Mouse (Mus musculus) heart, postnatal 0 days (tissue): ENCODE measurements at regions not wholly inside any gene's neighbourhood (a gene's known extent, or its start where the extent isn't known, plus 50 kb on each side); places are given as distances from the start of the nearest gene placed in this dataset.

Experiments
- ATAC-seq: fragments of 200-750 bp; cut with Nextera tagmentation; 2 replicates; pipeline ENCODE4 v1.8.0; 2017; ENCODE audit warnings: low read depth, moderate number of reproducible peaks, moderate library complexity; ENCODE audit not compliant: insufficient read depth
- DNase-seq: peaks from one replicate; pipeline ENCODE4 v3.0.0-alpha.2; 2016; ENCODE audit warnings: low spot score
- H3K27ac ChIP-seq: fragments of 300-500 bp; sonication (generic); 2 replicates; pipeline ENCODE4 v1.5.1; 2014; ENCODE audit warnings: low read depth, mild to moderate bottlenecking
- H3K27me3 ChIP-seq: fragments of 300-500 bp; sonication (generic); 2 replicates; pipeline ENCODE4 v1.6.1; 2014; ENCODE audit warnings: low read length, mixed read lengths; ENCODE audit not compliant: control insufficient read depth, insufficient read depth
- H3K36me3 ChIP-seq: fragments of 300-500 bp; sonication (generic); replicated peaks from 2 replicates; pipeline ENCODE4 v1.6.1; 2014; ENCODE audit warnings: low read length, mixed read lengths; ENCODE audit not compliant: control insufficient read depth, insufficient read depth
- H3K4me1 ChIP-seq: fragments of 300-500 bp; sonication (generic); 2 replicates; pipeline ENCODE4 v1.6.1; 2014; ENCODE audit warnings: antibody characterized with exemption; ENCODE audit not compliant: control insufficient read depth, insufficient read depth
- H3K4me2 ChIP-seq: fragments of 300-500 bp; sonication (generic); 2 replicates; pipeline ENCODE4 v1.6.1; 2014; ENCODE audit warnings: low read depth, mild to moderate bottlenecking, low read length, moderate library complexity
- H3K4me3 ChIP-seq: fragments of 300-500 bp; sonication (generic); 2 replicates; pipeline ENCODE4 v1.5.1; 2014; ENCODE audit warnings: low read depth, low read length
- H3K9ac ChIP-seq: fragments of 300-500 bp; sonication (generic); replicated peaks from 2 replicates; pipeline ENCODE4 v1.6.1; 2014; ENCODE audit warnings: low read depth, low read length, mixed read lengths
- H3K9me3 ChIP-seq: fragments of 300-500 bp; sonication (generic); replicated peaks from 2 replicates; pipeline ENCODE4 v1.6.1; 2016; ENCODE audit warnings: low read length; ENCODE audit not compliant: control insufficient read depth
- CTCF ChIP-seq: IDR thresholded peaks from 2 replicates; pipeline ENCODE4 v1.5.1; 2016; ENCODE audit warnings: antibody characterized with exemption, control low read depth, low read depth
- EP300 ChIP-seq: IDR thresholded peaks from 2 replicates; pipeline ENCODE4 v1.6.1; 2016; ENCODE audit warnings: antibody characterized with exemption, low read depth
- WGBS: fragments of 180-500 bp; shearing (Covaris S2); extraction: QIAGEN DNeasy Blood & Tissue Kit; methylation state at CpG from one replicate; pipeline ENCODE4 v1.1.7; 2014; 5-methylcytosine and 5-hydroxymethylcytosine counted together

- H3K27me3 ChIP-seq, result no peaks in the 10 kb centered on the region
- H3K27ac ChIP-seq, result no peak overlapping the region
- H3K9me3 ChIP-seq, result no peaks in the 10 kb centered on the region
- H3K36me3 ChIP-seq, result no peaks in the 10 kb centered on the region
- DNase-seq (no peak), ATAC-seq (no peak)
- H3K4me3 ChIP-seq, result no peak overlapping the region
- H3K9ac ChIP-seq, result no peak overlapping the region
- H3K4me2 ChIP-seq, result no peak overlapping the region
- WGBS, result 45% methylated on average over 8 of the region's 8 CpGs
- TF ChIP-seq CTCF, result no peak
- no peak for TF ChIP-seq EP300
- H3K4me1 ChIP-seq, result no peaks in the 10 kb centered on the region
These were observed 169.8 kb downstream of the Tmem26 start for GRCm38 (mm10) chr10:68893100-68893841.

DNA sequence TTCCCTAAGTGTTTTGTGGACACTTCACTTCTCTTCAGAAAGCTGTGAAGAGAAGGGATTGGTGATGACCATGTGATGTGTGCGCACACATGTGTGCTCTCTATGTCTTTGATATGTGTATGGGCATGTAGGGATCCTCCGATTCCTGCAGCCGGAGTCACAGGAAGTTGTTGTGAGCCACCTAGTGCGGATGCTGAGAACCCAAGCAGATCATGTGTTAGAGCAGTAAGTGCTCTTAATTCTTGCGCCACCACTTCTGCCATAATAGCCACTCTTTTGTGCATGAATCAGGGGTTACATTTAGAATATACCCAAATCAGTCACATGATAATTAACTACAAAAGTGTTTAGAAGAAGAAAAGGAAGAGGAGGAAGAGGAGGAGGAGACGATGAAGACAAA is 170.7 kb downstream of the Tmem26 start:
- ATAC-seq, result no peak
- H3K27ac ChIP-seq, result no peak overlapping the region
- no peaks in the 10 kb centered on the region for H3K36me3 ChIP-seq
- DNase-seq, result no peak
- H3K4me1 ChIP-seq, result no peaks in the 10 kb centered on the region
- TF ChIP-seq EP300, result no peak
- TF ChIP-seq CTCF, result no peak
- H3K9me3 ChIP-seq, result no peaks in the 10 kb centered on the region
- WGBS, result 77% methylated on average over 6 of the region's 6 CpGs
- no peak overlapping the region for H3K4me2 ChIP-seq
- H3K9ac ChIP-seq, result no peak overlapping the region
- no peak overlapping the region for H3K4me3 ChIP-seq
- no peaks in the 10 kb centered on the region for H3K27me3 ChIP-seq

- DNase-seq, result no peak
- no peaks in the 10 kb centered on the region for H3K4me1 ChIP-seq
- H3K4me3 ChIP-seq, result no peak overlapping the region
- H3K27me3 ChIP-seq, result no peaks in the 10 kb centered on the region
- no peak for TF ChIP-seq EP300
- TF ChIP-seq CTCF, result no peak
- H3K36me3 ChIP-seq, result no peaks in the 10 kb centered on the region
- no peak for ATAC-seq
- no peaks in the 10 kb centered on the region for H3K9me3 ChIP-seq
- no peak overlapping the region for H3K9ac ChIP-seq
- no peak overlapping the region for H3K4me2 ChIP-seq
- WGBS, result 24% methylated on average over 3 of the region's 3 CpGs
- H3K27ac ChIP-seq, result no peak overlapping the region
These were observed 174.1 kb downstream of the Tmem26 start for GRCm38 (mm10) chr10:68897524-68897923.

DNA sequence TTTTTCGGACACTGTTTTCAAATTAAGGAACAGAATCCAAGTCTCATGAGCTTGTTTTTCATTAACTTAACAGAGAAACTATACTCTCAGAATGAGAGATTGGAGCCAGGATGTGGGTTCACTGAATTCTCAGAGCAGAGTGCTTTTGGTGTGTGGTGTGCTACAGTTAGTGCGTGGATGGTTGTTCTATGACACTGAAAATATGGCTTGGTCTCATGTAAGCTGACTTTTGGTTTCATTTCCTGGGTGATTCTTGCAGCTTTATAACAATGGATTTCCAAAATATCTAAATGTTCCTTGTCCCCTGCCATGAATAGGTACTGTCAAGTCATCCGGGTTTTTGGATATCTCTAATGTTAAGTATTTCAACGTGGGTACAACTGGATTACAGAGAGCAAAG is 177.7 kb downstream of the Tmem26 start:
- Histone ChIP-seq H3K4me3 (no peak overlapping the region), H3K4me1 (no peaks in the 10 kb centered on the region), H3K9me3 (no peaks in the 10 kb centered on the region), H3K27me3 (no peaks in the 10 kb centered on the region), H3K4me2 (no peak overlapping the region), H3K27ac (no peak overlapping the region), H3K9ac (no peak overlapping the region), H3K36me3 (no peaks in the 10 kb centered on the region)
- 59% methylated on average over 4 of the region's 4 CpGs for WGBS
- ATAC-seq (no peak), DNase-seq (no peak)
- TF ChIP-seq CTCF, result no peak
- no peak for TF ChIP-seq EP300

GRCm38 (mm10) chr10:68902670-68903069 is 179.2 kb downstream of the Tmem26 start:
- no peak for TF ChIP-seq EP300
- TF ChIP-seq CTCF, result peak; percentile 76
- Histone ChIP-seq H3K4me1 (no peaks in the 10 kb centered on the region), H3K9me3 (no peaks in the 10 kb centered on the region), H3K9ac (no peak overlapping the region), H3K4me3 (no peak overlapping the region), H3K27ac (no peak overlapping the region), H3K27me3 (no peaks in the 10 kb centered on the region), H3K4me2 (no peak overlapping the region), H3K36me3 (no peaks in the 10 kb centered on the region)
- ATAC-seq, result no peak
- DNase-seq, result peak; percentile 66
- WGBS, result 17% methylated on average over 3 of the region's 3 CpGs

DNA sequence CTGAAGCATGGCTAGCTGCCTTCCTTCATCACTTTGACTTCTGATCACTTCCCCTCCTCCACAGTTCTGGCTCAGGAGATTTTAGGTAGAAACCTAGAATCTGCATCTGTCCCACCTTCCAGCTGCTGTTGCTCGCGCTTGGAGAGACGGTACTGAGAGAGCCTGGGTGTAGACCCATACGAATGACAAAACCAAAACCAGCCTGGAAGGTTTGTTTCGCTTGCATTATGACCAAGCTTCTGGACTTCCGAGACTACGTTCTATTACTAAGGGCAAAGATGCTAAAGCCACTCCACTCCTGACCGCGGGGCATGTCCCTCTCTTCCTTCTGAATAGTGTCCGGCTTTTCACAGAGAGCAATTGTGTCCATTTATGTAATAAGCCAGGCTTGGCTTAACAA is 180.9 kb downstream of the Tmem26 start:
- no peak for ATAC-seq
- H3K9me3 ChIP-seq, result no peaks in the 10 kb centered on the region
- no peaks in the 10 kb centered on the region for H3K36me3 ChIP-seq
- H3K27me3 ChIP-seq, result no peaks in the 10 kb centered on the region
- no peak overlapping the region for H3K9ac ChIP-seq
- no peak overlapping the region for H3K4me3 ChIP-seq
- 88% methylated on average over 10 of the region's 10 CpGs for WGBS
- DNase-seq, result no peak
- no peak overlapping the region for H3K27ac ChIP-seq
- H3K4me1 ChIP-seq, result no peaks in the 10 kb centered on the region
- no peak overlapping the region for H3K4me2 ChIP-seq
- TF ChIP-seq EP300, result no peak
- no peak for TF ChIP-seq CTCF
